Mouse (Mus musculus): ENCODE measurements around the gene Ccdc126.
A peak's percentile ranks its signal among the peaks of the same experiment; 100 is the strongest.

- TF ChIP-seq CTCF (conservative IDR thresholded peaks at IDR 0.05; ENCODE audit: low read length) (peak; percentile 23), POU5F1 (IDR thresholded peaks at IDR 0.05; ENCODE audit: borderline replicate concordance, low read length) (no peak), NANOG (IDR thresholded peaks at IDR 0.05; ENCODE audit: borderline replicate concordance, low read length) (no peak)
Measured at GRCm38 (mm10) chr6:49360420-49360819, 41.3 kb downstream of the Ccdc126 start.
